Mouse (Mus musculus) olfactory bulb, adult 2 months (tissue): Measurements from ENCODE around the gene Ccdc142.
A peak's percentile ranks its signal among the peaks of the same experiment; 100 is the strongest.

ENCODE experiments used
- CTCF ChIP-seq: fragments of 200-500 bp; IDR thresholded peaks from 2 replicates; pipeline ENCODE4 v1.5.1; 2012; ENCODE audit warnings: low read depth, mild to moderate bottlenecking, low read length, moderate library complexity; ENCODE audit not compliant: insufficient read depth
- POLR2A ChIP-seq: fragments of 200-500 bp; IDR thresholded peaks from 2 replicates; pipeline ENCODE4 v1.6.1; 2012; ENCODE audit warnings: mild to moderate bottlenecking, low read depth, low read length, moderate library complexity; ENCODE audit not compliant: insufficient read depth

GRCm38 (mm10) chr6:83108762-83109668 lies 7.6 kb downstream of the Ccdc142 start, which contains the start of gene Mrpl53:
- TF ChIP-seq CTCF, result no peak
- peak; percentile 80; the same call in 1 of the 2 replicates for TF ChIP-seq POLR2A
